Mouse (Mus musculus): ENCODE measurements around the gene Mon1a. TPM values are rescaled to one million over a fixed set of nuclear protein-coding genes. Genes with fewer than 3 reads are reported as not detected.

Mon1a gene
- total RNA-seq (2023): 18.6 TPM

GRCm38 (mm10) chr9:107887804-107888266 is at the start of gene Mon1a:
TSS of gene Mon1a (plus strand) at chr9:107888151.

DNA sequence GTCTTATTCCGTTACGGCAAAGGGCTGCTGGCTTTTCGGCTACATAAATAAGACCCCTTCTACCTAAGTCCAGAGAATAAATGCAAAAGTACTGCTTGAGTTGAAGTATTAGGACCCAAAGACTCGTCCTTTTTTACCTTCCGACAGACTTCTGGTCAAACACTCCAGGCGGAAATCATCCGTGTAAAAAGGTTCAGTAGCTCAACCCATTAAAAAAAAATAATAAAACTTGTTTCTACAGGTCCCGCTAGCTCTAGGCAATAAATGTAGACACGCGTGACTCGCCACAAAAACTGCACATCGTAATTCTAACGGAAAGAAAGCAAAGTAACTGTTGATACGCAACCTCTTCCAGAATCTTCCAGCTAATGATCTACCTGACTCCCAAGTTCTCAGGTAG is 14.8 kb upstream of the Mon1a start, which contains the start of gene Rbm6:
Gene Rbm6 (minus strand): TSS at position 101 of the 400 bp plus-strand sequence.

GRCm38 (mm10) chr9:107906252-107906966 is 18.5 kb downstream of the Mon1a start, which contains the start of gene Mst1r:
TSS of gene Mst1r (plus strand) at chr9:107906873.

GRCm38 (mm10) chr9:107928169-107928568 is 40.2 kb downstream of the Mon1a start, which contains the start of gene Actl11:
TSS of gene Actl11 (plus strand) at chr9:107928469.

DNA sequence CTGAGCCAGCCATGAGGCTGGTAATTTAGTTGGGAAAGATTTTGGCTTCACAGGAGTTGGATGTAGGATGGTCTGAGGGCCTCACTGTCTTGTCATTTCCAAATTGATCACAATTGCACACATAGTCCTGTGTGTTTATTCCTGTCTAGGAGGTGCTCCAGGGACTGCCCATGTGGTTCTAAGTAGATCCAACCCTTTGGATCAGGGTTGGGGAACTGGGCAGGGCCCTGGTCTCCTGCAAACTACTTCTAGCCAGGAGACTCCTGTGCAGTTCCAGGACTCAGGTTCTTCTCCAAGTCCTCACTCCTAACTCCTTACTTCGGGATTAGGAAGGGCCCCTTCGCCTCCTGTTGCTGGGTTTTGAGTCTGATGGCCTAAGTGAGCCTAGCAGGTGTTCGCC is 47.4 kb downstream of the Mon1a start, which contains the start of gene Camkv:
Gene Camkv (plus strand): TSS at position 301 of the 400 bp plus-strand sequence.

GRCm38 (mm10) chr9:107949922-107950235 is 61.9 kb downstream of the Mon1a start, which contains the start of gene Traip:
TSS of gene Traip (plus strand) at chr9:107950136.

Other genes starting within 250 kb of the Mon1a start
- gene Slc38a3, start 218.6 kb upstream of the Mon1a start, total RNA-seq (2023): not detected
- gene Gnat1, start 208.4 kb upstream of the Mon1a start, total RNA-seq (2023): 1.4 TPM
- 2.0 TPM for gene Sema3f, start 177.7 kb upstream of the Mon1a start, total RNA-seq (2023)
- gene Rbm5, start 117.2 kb upstream of the Mon1a start, total RNA-seq (2023): 262 TPM
- gene Rbm6, start 14.9 kb upstream of the Mon1a start, total RNA-seq (2023): 139 TPM
- 0.24 TPM for gene Mst1r, start 18.7 kb downstream of the Mon1a start, total RNA-seq (2023)
- gene Actl11, start 40.3 kb downstream of the Mon1a start, total RNA-seq (2023): not detected
- gene Camkv, start 47.5 kb downstream of the Mon1a start, total RNA-seq (2023): not detected
- gene Traip, start 62.0 kb downstream of the Mon1a start, total RNA-seq (2023): 8.8 TPM
- 186 TPM for gene Uba7, start 87.4 kb downstream of the Mon1a start, total RNA-seq (2023)
- gene Gm20661, start 94.9 kb downstream of the Mon1a start, total RNA-seq (2023): 0.89 TPM
- gene Inka1, start 97.7 kb downstream of the Mon1a start, total RNA-seq (2023): 2.2 TPM
- gene Cdhr4, start 104.3 kb downstream of the Mon1a start, total RNA-seq (2023): 3.0 TPM
- not detected for gene Gm20662, start 108.2 kb downstream of the Mon1a start, total RNA-seq (2023)
- gene Ip6k1, start 114.3 kb downstream of the Mon1a start, total RNA-seq (2023): 143 TPM
- 23.9 TPM for gene Gmppb, start 161.1 kb downstream of the Mon1a start, total RNA-seq (2023)
- gene Amigo3, start 165.0 kb downstream of the Mon1a start, total RNA-seq (2023): 6.9 TPM
- gene Mst1, start 192.3 kb downstream of the Mon1a start, total RNA-seq (2023): 0.71 TPM
- 168 TPM for gene Rnf123, start 195.2 kb downstream of the Mon1a start, total RNA-seq (2023)
- gene Apeh, start 206.5 kb downstream of the Mon1a start, total RNA-seq (2023): 110 TPM